Mouse (Mus musculus) thymus, postnatal 36 days (tissue): ENCODE data around the gene Foxp4.

Source experiments
- DNase-seq, 2 experiments: peaks; one replicate each; pipeline ENCODE4 v3.0.0; 2022; ENCODE audit warnings: mixed read lengths in 2 of 2

Gene Foxp4

GRCm38 (mm10) chr17:47929431-47929830 is 5.0 kb upstream of the Foxp4 start:
- DNase-seq, result no peak

- peak in 1 of 2 experiments; percentile 21 for DNase-seq
Observed at GRCm38 (mm10) chr17:47925988-47926387, 1.5 kb upstream of the Foxp4 start.

GRCm38 (mm10) chr17:47925340-47925926 is 988 bp upstream of the Foxp4 start:
- no peak for DNase-seq

GRCm38 (mm10) chr17:47923678-47924382 is 615 bp downstream of the Foxp4 start:
- DNase-seq, result peak; percentile 50 to 70

- DNase-seq, result peak; percentile 41 to 44
Observed at GRCm38 (mm10) chr17:47923011-47923677, 1.3 kb downstream of the Foxp4 start.

- DNase-seq, result no peak
Observed at GRCm38 (mm10) chr17:47922579-47922978, 1.9 kb downstream of the Foxp4 start.

GRCm38 (mm10) chr17:47922116-47922515 is 2.3 kb downstream of the Foxp4 start:
- DNase-seq, result peak; percentile 58 to 67

GRCm38 (mm10) chr17:47921136-47921665 is 3.2 kb downstream of the Foxp4 start:
- peak in 1 of 2 experiments; percentile 12 for DNase-seq

GRCm38 (mm10) chr17:47919826-47920225 is 4.6 kb downstream of the Foxp4 start:
- no peak for DNase-seq

GRCm38 (mm10) chr17:47917907-47918306 is 6.5 kb downstream of the Foxp4 start:
- DNase-seq, result no peak

- no peak for DNase-seq
Observed at GRCm38 (mm10) chr17:47917212-47917611, 7.2 kb downstream of the Foxp4 start.

- no peak for DNase-seq
Observed at GRCm38 (mm10) chr17:47914676-47915219, 9.7 kb downstream of the Foxp4 start.

- DNase-seq, result peak; percentile 64 to 73
Observed at GRCm38 (mm10) chr17:47909091-47910001, 15.1 kb downstream of the Foxp4 start.

GRCm38 (mm10) chr17:47908079-47908478 is 16.4 kb downstream of the Foxp4 start:
- no peak for DNase-seq

GRCm38 (mm10) chr17:47907366-47907920 is 17.0 kb downstream of the Foxp4 start:
- no peak for DNase-seq

- no peak for DNase-seq
Observed at GRCm38 (mm10) chr17:47903846-47904680, 20.4 kb downstream of the Foxp4 start.

GRCm38 (mm10) chr17:47901782-47902181 is 22.7 kb downstream of the Foxp4 start:
- DNase-seq, result no peak

- DNase-seq, result peak; percentile 39 to 53
Observed at GRCm38 (mm10) chr17:47900716-47901115, 23.7 kb downstream of the Foxp4 start.

- DNase-seq, result no peak
Observed at GRCm38 (mm10) chr17:47899156-47899555, 25.3 kb downstream of the Foxp4 start.

GRCm38 (mm10) chr17:47897956-47898752 is 26.3 kb downstream of the Foxp4 start:
- DNase-seq, result no peak
